Mouse (Mus musculus): Measurements from ENCODE around the gene Kntc1.

GRCm38 (mm10) chr5:123844316-123844715, 94.8 kb downstream of the Kntc1 start:
- no peak for TF ChIP-seq CTCF (IDR thresholded peaks at IDR 0.05; ENCODE audit: insufficient read depth, low read depth, low read length)
- no peak for TF ChIP-seq POLR2A (IDR thresholded peaks at IDR 0.05; ENCODE audit: insufficient read depth, low read depth, low read length)
